Mouse (Mus musculus) heart, postnatal 14 days (tissue): ENCODE results near the gene Ppp1r11. TPM values are rescaled to one million over a fixed set of nuclear protein-coding genes. Genes with fewer than 3 reads are reported as not detected.

ENCODE experiments used
- DNase-seq, 2 experiments: peaks; one replicate each; pipeline ENCODE4 v3.0.0; 2021 to 2022
- intact Hi-C: fragments of 180-260 bp; cut with DNase I; formaldehyde crosslinking; loops from one replicate; pipeline ENCODE4 v1.15.1; 2025
- total RNA-seq, 2 experiments: library from RNA; stranded (reverse); gene quantifications; 2 replicates each; pipeline ENCODE4 v1.2.3; 2021

The Ppp1r11 gene
- total RNA-seq, 2 experiments from 2014 or later = 62.2 to 68.6 TPM

GRCm38 (mm10) chr17:36970316-36970890 is 18.9 kb upstream of the Ppp1r11 start:
- intact Hi-C loops = no loop called here
- DNase-seq = no peak

- intact Hi-C loops = no loop called here
- DNase-seq = no peak
These were observed 15.3 kb upstream of the Ppp1r11 start for GRCm38 (mm10) chr17:36966875-36967274.

GRCm38 (mm10) chr17:36961125-36961524 is 9.6 kb upstream of the Ppp1r11 start:
- DNase-seq = no peak
- intact Hi-C loops = no loop called here

GRCm38 (mm10) chr17:36958884-36959283 is 7.3 kb upstream of the Ppp1r11 start:
- DNase-seq = peak in 1 of 2 experiments; percentile 10
- intact Hi-C loops = loop anchor here (5.0 kb wide), 1 partner anchor 42 kb away; no protein-coding TSS in a partner anchor

GRCm38 (mm10) chr17:36957999-36958743 is 6.6 kb upstream of the Ppp1r11 start, which contains the start of the genes Znrd1 and Znrd1as:
Gene Znrd1, minus strand, starts transcription at chr17:36958559.
Gene Znrd1as, plus strand, starts transcription at chr17:36958592.
- peak; percentile 94 for DNase-seq
- intact Hi-C loops = loop anchor here (5.0 kb wide), 1 partner anchor 41 kb away; no protein-coding TSS in a partner anchor

- intact Hi-C loops = loop anchor here (5.0 kb wide), 1 partner anchor 111 kb away; no protein-coding TSS in a partner anchor
- DNase-seq = no peak
These were observed 1.5 kb upstream of the Ppp1r11 start for GRCm38 (mm10) chr17:36953062-36953461.

- DNase-seq = no peak
- intact Hi-C loops = loop anchor here (5.0 kb wide), 1 partner anchor 110 kb away; no protein-coding TSS in a partner anchor
These were observed 1.1 kb upstream of the Ppp1r11 start for GRCm38 (mm10) chr17:36952631-36953030.

- intact Hi-C loops = no loop called here
- no peak for DNase-seq
These were observed 2.3 kb downstream of the Ppp1r11 start for GRCm38 (mm10) chr17:36949265-36949664.

GRCm38 (mm10) chr17:36948286-36948685 is 3.3 kb downstream of the Ppp1r11 start:
- DNase-seq = no peak
- intact Hi-C loops = no loop called here

GRCm38 (mm10) chr17:36947051-36947819 is 4.3 kb downstream of the Ppp1r11 start:
- intact Hi-C loops = no loop called here
- peak; percentile 57 to 65 for DNase-seq

GRCm38 (mm10) chr17:36944121-36944775 is 7.3 kb downstream of the Ppp1r11 start:
- DNase-seq = no peak
- intact Hi-C loops = no loop called here

GRCm38 (mm10) chr17:36943691-36944090 is 7.8 kb downstream of the Ppp1r11 start:
- DNase-seq = no peak
- intact Hi-C loops = loop anchor here (2.0 kb wide), 1 partner anchor 29 kb away; no protein-coding TSS in a partner anchor

- DNase-seq = peak in 1 of 2 experiments; percentile 14
- intact Hi-C loops = loop anchor here (2.0 kb wide), 1 partner anchor 28 kb away; no protein-coding TSS in a partner anchor
These were observed 8.6 kb downstream of the Ppp1r11 start, which contains the start of gene Rnf39 for GRCm38 (mm10) chr17:36942791-36943471. Gene Rnf39, plus strand, starts transcription at chr17:36942918.

- peak; percentile 58 to 67 for DNase-seq
- intact Hi-C loops = loop anchor here (2.0 kb wide), 1 partner anchor 28 kb away; no protein-coding TSS in a partner anchor
These were observed 9.2 kb downstream of the Ppp1r11 start for GRCm38 (mm10) chr17:36942391-36942790.

GRCm38 (mm10) chr17:36938056-36938455 is 13.5 kb downstream of the Ppp1r11 start:
- intact Hi-C loops = no loop called here
- no peak for DNase-seq

- peak; percentile 41 to 54 for DNase-seq
- intact Hi-C loops = no loop called here
These were observed 19.7 kb downstream of the Ppp1r11 start for GRCm38 (mm10) chr17:36931806-36932205.

- intact Hi-C loops = no loop called here
- no peak for DNase-seq
These were observed 20.4 kb downstream of the Ppp1r11 start for GRCm38 (mm10) chr17:36931130-36931529.

GRCm38 (mm10) chr17:36930233-36930632 is 21.3 kb downstream of the Ppp1r11 start:
- DNase-seq = peak; percentile 14 to 20
- intact Hi-C loops = no loop called here

GRCm38 (mm10) chr17:36929236-36929932 is 22.2 kb downstream of the Ppp1r11 start:
- intact Hi-C loops = no loop called here
- no peak for DNase-seq
